Mouse (Mus musculus): ENCODE measurements around the gene Tgif2. TPM values are rescaled to one million over a fixed set of nuclear protein-coding genes. Genes with fewer than 3 reads are reported as not detected.
"Not testable (repeated sequence)": the region's sequence is repeated elsewhere in the genome, so short reads cannot be mapped to it uniquely, and the experiment has no call there.

The Tgif2 gene
- polyA plus RNA-seq, 1 experiment from 2014 or later: 98.4 TPM

DNA sequence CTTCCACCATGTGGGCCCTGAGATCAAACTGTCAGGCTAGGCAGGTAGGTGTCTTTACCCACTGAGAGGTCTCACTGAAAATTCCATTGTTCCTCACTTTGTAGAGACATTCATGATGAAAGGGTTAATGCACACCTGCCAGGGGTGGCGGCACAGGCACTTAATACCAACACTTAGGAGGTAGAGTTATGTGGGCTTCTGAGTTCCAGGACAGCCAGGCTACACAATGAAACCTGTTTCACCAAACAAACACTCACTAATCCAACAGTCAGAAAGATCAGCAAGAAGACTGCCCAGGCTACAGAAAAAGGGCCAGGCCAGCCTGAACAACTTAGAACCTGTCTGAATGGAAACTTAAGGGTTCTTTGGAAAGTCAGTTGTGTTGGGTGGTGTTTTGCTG, 23.7 kb upstream of the Tgif2 start:
- 59% methylated on average over 1 of the region's 1 CpGs for WGBS
- no peak for DNase-seq (ENCODE audit: low spot score)
- H3K4me1 ChIP-seq: peaks cover 29% of the 10 kb centered on the region
- no peaks in the 10 kb centered on the region for H3K9me3 ChIP-seq (replicated peaks)
- no peak overlapping the region for H3K27ac ChIP-seq (replicated peaks)
- no peaks in the 10 kb centered on the region for H3K36me3 ChIP-seq
- no peaks in the 10 kb centered on the region for H3K27me3 ChIP-seq (ENCODE audit: low read depth, poor library complexity, severe bottlenecking)
- H3K4me3 ChIP-seq: no peak overlapping the region

GRCm38 (mm10) chr2:156825128-156825527, 14.7 kb upstream of the Tgif2 start:
- not testable (repeated sequence) for H3K27ac ChIP-seq (replicated peaks); H3K4me3 ChIP-seq; H3K9me3 ChIP-seq (replicated peaks); H3K27me3 ChIP-seq (ENCODE audit: low read depth, poor library complexity, severe bottlenecking); H3K4me1 ChIP-seq; DNase-seq (ENCODE audit: low spot score)
- H3K36me3 ChIP-seq: peaks cover 22% of the 10 kb centered on the region
- 83% methylated on average over 6 of the region's 6 CpGs for WGBS

DNA sequence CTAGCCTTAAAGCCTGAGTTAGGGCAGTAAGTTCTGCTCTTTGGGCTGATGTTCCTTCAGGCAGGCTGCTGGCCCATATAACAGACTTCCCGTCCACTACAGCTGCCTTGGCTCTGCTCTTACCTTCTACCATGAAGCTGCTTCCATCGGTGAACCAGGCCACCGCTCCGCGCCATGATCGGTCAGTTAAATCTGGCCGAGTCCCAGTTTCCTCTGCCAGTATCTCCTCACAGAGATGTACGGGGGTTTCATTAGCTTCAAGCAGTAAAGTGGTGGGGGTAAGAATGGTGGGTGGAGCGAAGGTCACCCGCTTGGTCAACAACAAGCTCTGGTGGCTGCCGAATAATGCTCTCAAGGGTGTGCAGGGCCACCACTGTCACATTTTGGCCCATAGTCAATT, 5.5 kb upstream of the Tgif2 start:
- Histone ChIP-seq H3K27ac (replicated peaks) (no peak overlapping the region), H3K4me1 (peaks cover 11% of the 10 kb centered on the region), H3K4me3 (no peak overlapping the region), H3K9me3 (replicated peaks) (peaks cover 37% of the 10 kb centered on the region), H3K27me3 (ENCODE audit: low read depth, poor library complexity, severe bottlenecking) (no peaks in the 10 kb centered on the region), H3K36me3 (peaks cover 86% of the 10 kb centered on the region)
- no peak for DNase-seq (ENCODE audit: low spot score)
- 95% methylated on average over 11 of the region's 11 CpGs for WGBS

GRCm38 (mm10) chr2:156838839-156839238, 968 bp upstream of the Tgif2 start:
- H3K4me3 ChIP-seq: peak overlapping the region; percentile 97
- no peak for DNase-seq (ENCODE audit: low spot score)
- peaks cover 45% of the 10 kb centered on the region for H3K36me3 ChIP-seq
- peak overlapping the region; percentile 99 for H3K27ac ChIP-seq (replicated peaks)
- whole genome bisulfite sequencing: 67% methylated on average over 6 of the region's 6 CpGs
- H3K27me3 ChIP-seq (ENCODE audit: low read depth, poor library complexity, severe bottlenecking): no peaks in the 10 kb centered on the region
- H3K9me3 ChIP-seq (replicated peaks): 0 out of 2 replicates have a peak, but pooled peaks cover 4% of the 10 kb centered on the region
- H3K4me1 ChIP-seq: peaks cover 44% of the 10 kb centered on the region

GRCm38 (mm10) chr2:156840301-156841027, 657 bp downstream of the Tgif2 start:
- Histone ChIP-seq H3K27ac (replicated peaks) (peak overlapping the region; percentile 99), H3K9me3 (replicated peaks) (no peaks in the 10 kb centered on the region), H3K4me1 (peaks cover 57% of the 10 kb centered on the region), H3K4me3 (peak overlapping the region; percentile 97), H3K27me3 (ENCODE audit: low read depth, poor library complexity, severe bottlenecking) (no peaks in the 10 kb centered on the region), H3K36me3 (peaks cover 45% of the 10 kb centered on the region)
- DNase-seq (ENCODE audit: low spot score): peak; percentile 80
- WGBS: under 1% methylated on average over 74 of the region's 79 CpGs

DNA sequence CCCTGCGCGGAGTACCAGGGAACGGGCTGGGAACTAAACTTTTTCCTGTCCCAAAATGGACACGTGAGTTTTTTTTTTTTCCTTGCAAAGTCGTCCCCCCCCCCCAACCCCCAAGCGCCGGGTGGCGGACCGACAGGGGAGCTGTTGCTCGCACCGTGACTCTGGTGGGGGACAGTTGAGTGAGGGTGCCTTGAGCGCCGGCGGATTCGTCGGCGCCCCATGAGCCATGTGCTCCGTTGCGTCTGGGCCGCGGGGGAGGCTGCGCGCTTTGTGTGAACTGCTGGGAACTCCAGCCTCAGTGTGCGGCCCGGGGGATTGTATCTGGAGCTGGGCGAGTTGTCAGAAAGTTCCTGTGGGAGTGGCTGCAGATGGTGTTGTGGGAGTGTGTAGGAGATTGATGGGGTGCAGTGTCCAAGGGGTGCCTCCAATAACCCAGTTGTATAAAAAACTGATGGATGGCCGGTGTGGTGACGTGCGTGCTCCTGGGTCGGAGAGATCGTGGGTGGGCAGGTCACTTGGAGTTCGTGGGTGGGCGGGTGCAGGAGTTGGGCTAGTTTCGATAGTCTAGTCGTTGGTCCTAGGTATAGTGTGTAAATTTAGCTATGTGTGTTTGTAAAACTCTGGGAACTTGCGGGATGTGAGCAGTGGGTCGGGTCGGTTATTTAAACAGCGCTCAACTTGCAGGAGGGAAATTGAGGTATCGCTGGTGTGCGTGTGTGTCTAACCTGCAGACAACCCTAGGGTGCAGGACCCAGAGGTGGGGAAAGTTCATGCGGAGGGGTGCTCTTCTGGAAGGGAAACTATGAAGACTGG, 1.4 kb downstream of the Tgif2 start:
- peak; percentile 66 for DNase-seq (ENCODE audit: low spot score)

GRCm38 (mm10) chr2:156841841-156842706, 2.3 kb downstream of the Tgif2 start:
- under 1% methylated on average over 20 of the region's 20 CpGs for WGBS
- Histone ChIP-seq H3K27me3 (ENCODE audit: low read depth, poor library complexity, severe bottlenecking) (no peaks in the 10 kb centered on the region), H3K36me3 (peaks cover 45% of the 10 kb centered on the region), H3K4me3 (peak overlapping the region; percentile 97), H3K9me3 (replicated peaks) (no peaks in the 10 kb centered on the region), H3K4me1 (peaks cover 62% of the 10 kb centered on the region), H3K27ac (replicated peaks) (peak overlapping the region; percentile 99)
- DNase-seq (ENCODE audit: low spot score): peak; percentile 61

More for the DNA sequence above, 1.4 kb downstream of the Tgif2 start:
- Histone ChIP-seq H3K27me3 (ENCODE audit: low read depth, poor library complexity, severe bottlenecking) (no peaks in the 10 kb centered on the region), H3K4me3 (peak overlapping the region; percentile 97), H3K9me3 (replicated peaks) (no peaks in the 10 kb centered on the region), H3K36me3 (peaks cover 45% of the 10 kb centered on the region), H3K27ac (replicated peaks) (peak overlapping the region; percentile 99), H3K4me1 (peaks cover 62% of the 10 kb centered on the region)
- WGBS: under 1% methylated on average over 41 of the region's 42 CpGs

DNA sequence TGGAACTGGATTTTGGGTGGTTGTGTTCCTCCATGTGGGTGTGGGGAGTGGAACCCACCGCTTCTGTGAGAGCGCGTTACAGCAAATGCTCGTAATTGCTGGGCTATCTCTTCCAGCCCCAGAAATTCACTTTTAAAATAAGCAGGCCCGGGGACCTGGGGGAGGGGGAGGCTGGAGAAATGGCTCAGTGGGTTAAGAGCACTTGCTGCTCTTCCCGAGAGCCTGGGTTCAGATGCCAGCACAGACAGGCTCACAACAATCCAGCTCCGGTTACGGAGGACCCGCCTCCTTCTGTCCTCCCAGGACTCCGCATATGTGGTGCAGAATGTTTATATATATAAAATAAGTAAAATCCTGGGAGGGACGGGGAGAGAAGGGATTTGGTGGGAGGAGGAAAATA, 2.9 kb downstream of the Tgif2 start:
- DNase-seq (ENCODE audit: low spot score): peak; percentile 24
- Histone ChIP-seq H3K36me3 (peaks cover 45% of the 10 kb centered on the region), H3K9me3 (replicated peaks) (no peaks in the 10 kb centered on the region), H3K27me3 (ENCODE audit: low read depth, poor library complexity, severe bottlenecking) (no peaks in the 10 kb centered on the region), H3K4me1 (peaks cover 64% of the 10 kb centered on the region), H3K27ac (replicated peaks) (peak overlapping the region; percentile 99), H3K4me3 (peak overlapping the region; percentile 97)
- WGBS: 14% methylated on average over 11 of the region's 11 CpGs

DNA sequence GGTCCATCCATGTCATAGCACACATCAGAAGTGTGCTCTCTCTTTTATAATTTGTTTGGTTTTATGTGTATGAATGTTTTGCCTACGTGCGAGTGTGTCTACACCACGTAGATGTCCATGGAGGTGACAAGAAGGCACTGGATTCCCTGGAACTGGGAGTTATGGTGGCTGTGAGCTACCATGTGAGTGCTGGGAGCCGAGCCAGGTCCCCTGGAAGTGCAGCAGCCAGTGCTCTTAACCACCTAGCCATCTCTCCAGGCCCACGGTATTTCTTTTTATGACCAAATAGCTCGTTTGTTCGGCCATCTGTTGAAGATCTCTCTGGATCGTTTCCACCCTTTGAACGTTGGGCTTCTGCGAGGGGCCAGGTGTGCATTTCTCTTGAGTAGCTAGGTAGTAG, 3.5 kb downstream of the Tgif2 start:
- 89% methylated on average over 10 of the region's 10 CpGs for WGBS
- H3K36me3 ChIP-seq: peaks cover 48% of the 10 kb centered on the region
- peaks cover 67% of the 10 kb centered on the region for H3K4me1 ChIP-seq
- no peak overlapping the region for H3K27ac ChIP-seq (replicated peaks)
- no peaks in the 10 kb centered on the region for H3K9me3 ChIP-seq (replicated peaks)
- H3K27me3 ChIP-seq (ENCODE audit: low read depth, poor library complexity, severe bottlenecking): no peaks in the 10 kb centered on the region
- no peak for DNase-seq (ENCODE audit: low spot score)
- H3K4me3 ChIP-seq: peak overlapping the region; percentile 97; the same call in 1 of the 2 replicates

GRCm38 (mm10) chr2:156844715-156845114, 4.9 kb downstream of the Tgif2 start:
- Histone ChIP-seq H3K27me3 (ENCODE audit: low read depth, poor library complexity, severe bottlenecking) (no peaks in the 10 kb centered on the region), H3K27ac (replicated peaks) (peak overlapping the region; percentile 38; the same call in 1 of the 2 replicates), H3K36me3 (peaks cover 62% of the 10 kb centered on the region), H3K4me1 (peaks cover 54% of the 10 kb centered on the region), H3K4me3 (peak overlapping the region; percentile 5; the same call in 1 of the 2 replicates), H3K9me3 (replicated peaks) (no peaks in the 10 kb centered on the region)
- WGBS: 72% methylated on average over 10 of the region's 10 CpGs
- no peak for DNase-seq (ENCODE audit: low spot score)

GRCm38 (mm10) chr2:156847653-156848052, 7.8 kb downstream of the Tgif2 start:
- Histone ChIP-seq H3K4me3 (no peak overlapping the region), H3K4me1 (peaks cover 38% of the 10 kb centered on the region), H3K27ac (replicated peaks) (no peak overlapping the region), H3K27me3 (ENCODE audit: low read depth, poor library complexity, severe bottlenecking) (no peaks in the 10 kb centered on the region), H3K36me3 (peaks cover 91% of the 10 kb centered on the region), H3K9me3 (replicated peaks) (no peaks in the 10 kb centered on the region)
- WGBS: 81% methylated on average over 6 of the region's 6 CpGs
- no peak for DNase-seq (ENCODE audit: low spot score)

DNA sequence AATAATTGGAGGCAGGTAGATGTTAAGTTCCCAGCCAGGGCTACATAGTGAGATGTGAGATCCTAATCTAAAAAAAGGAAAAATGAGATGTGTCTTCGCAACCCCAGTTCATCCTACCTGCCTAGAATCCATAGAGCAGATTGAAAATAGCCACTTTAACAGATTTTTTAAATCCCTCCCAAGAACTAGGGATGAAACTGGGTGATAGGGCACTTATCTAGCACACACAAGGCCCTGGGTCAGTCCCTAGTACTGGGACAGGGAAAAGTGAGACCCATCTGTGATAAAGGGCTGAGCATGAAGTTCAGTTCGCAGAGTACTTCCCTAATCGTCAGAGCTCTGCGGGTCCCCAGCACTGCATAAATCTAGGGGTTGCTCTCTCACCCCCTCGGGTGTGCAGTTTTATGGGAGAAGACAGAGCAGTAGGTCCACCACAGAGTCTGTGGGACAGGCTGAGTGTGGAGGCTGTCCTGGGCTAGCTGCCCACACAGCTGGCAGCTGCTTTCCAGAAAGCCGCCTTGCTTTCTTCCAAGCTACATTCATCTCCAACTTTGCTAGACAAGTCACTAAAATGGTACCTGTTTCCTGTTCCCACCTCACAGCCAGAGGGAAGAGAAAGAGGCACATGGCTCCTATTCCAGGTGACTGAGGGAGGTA, 8.8 kb downstream of the Tgif2 start:
- no peak for DNase-seq (ENCODE audit: low spot score)
- Histone ChIP-seq H3K27me3 (ENCODE audit: low read depth, poor library complexity, severe bottlenecking) (no peaks in the 10 kb centered on the region), H3K27ac (replicated peaks) (no peak overlapping the region), H3K4me1 (peaks cover 28% of the 10 kb centered on the region), H3K9me3 (replicated peaks) (no peaks in the 10 kb centered on the region), H3K4me3 (no peak overlapping the region), H3K36me3 (peaks cover 96% of the 10 kb centered on the region)
- WGBS: 89% methylated on average over 6 of the region's 6 CpGs

Measured in midbrain, embryonic 10.5 days (tissue).